Mouse (Mus musculus): Measurements from ENCODE around the gene Cdk14.

Gene Cdk14

DNA sequence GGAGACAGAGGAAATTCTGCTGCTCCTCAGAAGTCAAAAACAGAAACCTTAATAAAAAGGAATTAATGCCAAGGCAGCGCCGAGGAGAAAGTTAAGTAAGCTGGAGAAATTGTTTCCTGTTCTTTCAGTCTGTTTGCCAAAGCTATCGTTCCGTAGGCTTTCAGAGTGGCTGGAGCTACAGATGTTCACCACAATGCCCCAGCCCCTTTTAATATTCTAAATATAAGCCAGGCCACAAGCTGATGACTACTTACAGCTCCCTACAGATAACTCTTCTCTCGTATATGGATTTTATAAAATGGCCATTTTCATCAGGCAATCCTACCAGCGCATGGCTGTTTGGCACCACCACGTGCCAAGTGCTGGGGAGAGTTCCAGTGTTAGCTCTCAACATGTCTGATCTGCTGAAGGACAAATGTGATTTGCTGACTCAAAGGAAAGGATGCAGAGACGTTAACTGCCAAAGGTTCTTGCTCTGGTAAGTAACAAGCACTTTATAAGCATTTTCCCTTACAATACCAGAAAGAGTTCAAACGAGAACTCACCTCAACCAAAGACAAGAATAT, 106.8 kb downstream of the Cdk14 start:
- no peak for DNase-seq

DNA sequence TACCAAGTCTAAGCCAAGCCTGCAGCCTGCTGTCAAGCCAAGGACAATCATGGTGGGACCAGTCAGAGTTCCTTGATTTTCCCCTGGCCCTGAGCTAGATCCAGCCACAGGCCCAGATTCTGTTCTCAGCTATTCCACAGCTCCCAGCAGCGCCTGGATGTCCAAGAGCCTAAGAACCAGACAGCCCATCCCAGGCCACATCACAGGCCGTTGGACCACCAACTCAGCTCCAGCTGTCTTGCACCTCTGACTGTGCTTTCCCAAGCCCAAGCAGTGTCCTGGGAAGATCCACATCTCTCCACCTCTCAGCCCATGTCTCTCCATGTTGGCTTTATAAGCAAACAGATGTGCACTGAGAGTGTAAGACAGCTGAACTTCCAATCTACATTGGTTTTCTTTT, 114.8 kb downstream of the Cdk14 start:
- DNase-seq = no peak

DNA sequence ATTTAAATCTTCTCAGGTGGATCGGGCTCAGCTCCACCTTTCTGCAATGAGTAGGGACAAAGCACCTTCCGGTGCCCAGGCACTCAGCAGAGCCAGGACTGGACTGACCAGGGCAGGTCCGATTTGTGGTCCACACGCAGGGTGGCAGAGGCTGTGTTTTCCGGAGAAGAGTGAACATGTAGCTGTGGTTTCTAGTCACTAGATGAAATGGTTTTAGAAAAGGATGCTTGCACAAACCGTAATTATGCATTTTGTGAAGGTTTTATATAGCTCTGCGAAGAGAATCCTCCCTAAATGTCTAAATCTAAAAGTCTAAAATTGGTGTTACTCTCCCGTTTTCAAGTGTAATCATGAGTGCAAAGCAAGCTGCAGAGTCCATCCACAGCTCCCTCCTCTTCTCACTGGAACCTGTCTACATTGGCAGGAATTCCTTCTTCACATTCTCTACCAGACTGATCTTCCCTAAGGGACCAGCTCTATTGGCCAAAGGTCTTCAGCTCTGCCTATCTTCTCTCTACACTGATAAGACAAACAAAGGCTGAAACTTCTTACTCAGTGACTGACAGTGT, 116.9 kb downstream of the Cdk14 start:
- no peak for DNase-seq

DNA sequence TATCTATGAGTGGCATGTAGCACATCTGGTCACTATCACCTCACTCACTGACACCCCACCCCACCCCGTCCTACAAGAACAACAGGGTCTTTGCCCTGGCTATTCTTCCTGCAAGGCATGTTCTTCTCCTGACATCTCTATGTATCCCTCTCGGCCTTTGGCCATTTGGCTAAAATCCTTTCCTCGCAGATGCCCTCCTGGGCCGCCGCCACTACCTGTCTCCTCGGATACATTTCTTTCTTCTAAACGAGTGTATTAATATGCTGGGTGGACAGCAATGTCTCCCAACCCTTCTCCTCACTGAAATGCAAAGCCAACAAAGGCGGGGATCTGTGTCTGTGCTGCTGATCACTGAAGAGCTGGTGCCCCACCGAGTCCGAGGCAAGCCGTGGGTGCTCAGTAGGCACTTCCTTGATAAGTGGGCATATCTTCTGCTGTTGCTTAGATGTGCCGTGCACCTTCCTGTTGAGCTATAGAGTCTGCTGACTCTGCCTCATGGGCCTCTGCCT, 118.5 kb downstream of the Cdk14 start:
- no peak for DNase-seq

DNA sequence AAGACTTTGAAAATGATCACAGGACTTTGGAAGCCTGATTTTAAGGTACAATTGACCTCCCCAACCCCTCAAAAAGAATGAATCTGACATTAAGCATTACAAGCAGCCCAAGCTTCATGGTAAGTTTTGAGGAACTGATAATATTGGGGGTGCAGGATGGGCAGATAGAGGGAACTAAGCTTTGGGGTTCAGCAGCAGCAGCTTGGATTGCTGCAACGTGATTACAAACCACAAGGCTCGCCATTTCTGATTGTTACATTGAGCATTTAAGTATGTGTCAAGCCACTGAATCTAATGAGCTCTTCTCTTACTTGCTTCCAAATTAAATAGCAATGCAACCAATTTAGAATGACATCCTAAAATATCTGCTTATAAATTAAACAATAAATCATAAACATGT, 119.1 kb downstream of the Cdk14 start:
- DNase-seq = no peak

DNA sequence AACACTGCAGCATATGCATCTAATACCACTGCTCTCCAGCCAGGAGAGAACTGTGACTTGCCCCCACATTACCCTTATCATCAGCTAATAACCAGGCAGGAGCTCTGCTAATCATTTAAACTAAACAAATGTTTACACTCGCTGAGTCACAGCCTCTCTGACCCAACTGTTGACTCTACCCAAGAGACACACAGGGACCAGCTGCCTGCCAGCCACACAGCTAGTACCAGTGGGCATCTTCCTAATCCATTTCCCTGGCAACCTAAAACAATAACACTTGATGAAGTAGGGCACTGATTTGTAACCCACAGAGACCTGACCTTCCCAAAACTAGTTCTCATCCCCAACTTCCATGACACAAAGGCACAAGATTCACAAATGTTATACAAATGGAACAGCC, 119.8 kb downstream of the Cdk14 start:
- no peak for DNase-seq

DNA sequence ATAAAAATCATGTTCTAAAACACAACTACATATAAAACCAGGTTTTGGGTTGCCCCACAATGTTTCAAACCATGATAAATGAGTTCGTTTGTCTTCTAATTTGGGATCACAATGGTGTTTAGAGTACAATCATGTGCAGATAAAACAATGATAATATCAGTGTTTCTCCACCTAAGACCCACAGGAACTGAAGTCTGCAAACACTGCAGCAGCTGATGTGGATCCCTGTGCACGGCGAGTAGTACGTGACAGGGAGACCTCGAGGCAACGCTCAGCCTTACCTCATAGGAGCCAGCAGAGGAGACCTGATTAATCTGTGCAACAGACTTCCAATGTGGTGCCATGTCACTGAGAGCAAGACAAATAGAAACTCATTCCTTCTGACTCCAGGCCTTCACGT, 122.9 kb downstream of the Cdk14 start:
- peak; percentile 24 to 72 for DNase-seq

DNA sequence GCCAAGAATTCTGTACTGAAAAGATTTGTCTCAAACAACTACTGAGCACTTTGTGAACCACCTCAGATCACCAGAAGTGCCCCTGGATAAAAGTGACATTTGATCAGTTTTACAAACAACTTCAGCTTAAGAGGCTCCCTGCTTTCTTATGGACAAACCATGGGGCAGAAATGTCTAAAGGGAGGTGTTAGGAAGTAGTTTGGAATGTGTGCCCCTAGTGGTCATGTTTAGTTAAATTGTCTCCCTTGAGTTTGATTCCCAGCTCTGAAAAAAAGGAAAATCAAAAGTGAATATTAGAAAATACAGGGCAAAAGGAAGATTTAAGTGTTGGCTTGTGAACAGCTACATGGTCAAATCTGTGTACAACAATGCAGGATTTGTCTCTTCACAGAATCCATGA, 123.3 kb downstream of the Cdk14 start:
- DNase-seq = no peak

DNA sequence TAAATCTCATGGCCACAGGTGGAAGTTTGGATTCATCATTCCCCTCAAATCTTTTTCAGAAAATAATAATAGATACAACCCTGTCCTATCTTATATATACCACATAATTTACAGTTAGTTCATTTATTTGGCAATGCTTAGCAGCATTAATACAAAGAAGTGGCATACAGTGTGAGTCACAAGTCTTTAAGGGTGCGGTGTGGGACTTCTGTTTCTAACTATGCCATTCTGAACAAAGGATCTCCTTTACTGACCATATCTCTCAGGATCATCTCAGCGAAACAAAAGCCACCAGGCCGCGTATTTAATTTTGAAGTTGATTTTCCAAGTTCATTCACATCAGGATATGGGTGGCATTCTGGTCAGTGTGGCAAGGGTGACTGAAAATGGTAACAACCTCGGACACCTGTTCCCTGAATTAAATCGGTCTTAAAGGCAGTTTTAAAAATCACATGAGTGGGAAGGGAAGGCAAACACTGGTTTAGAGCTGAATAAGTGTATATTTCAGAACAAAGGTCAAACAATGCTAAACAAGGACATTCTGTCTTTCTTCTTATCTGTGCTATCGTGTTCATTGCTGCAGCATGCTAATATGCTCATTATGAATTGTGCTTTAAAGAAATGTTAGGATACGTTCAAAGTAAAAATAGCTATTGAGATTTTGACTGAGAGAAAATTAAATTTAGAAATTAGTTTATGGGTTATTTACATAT, 127.1 kb downstream of the Cdk14 start:
- no peak for DNase-seq

DNA sequence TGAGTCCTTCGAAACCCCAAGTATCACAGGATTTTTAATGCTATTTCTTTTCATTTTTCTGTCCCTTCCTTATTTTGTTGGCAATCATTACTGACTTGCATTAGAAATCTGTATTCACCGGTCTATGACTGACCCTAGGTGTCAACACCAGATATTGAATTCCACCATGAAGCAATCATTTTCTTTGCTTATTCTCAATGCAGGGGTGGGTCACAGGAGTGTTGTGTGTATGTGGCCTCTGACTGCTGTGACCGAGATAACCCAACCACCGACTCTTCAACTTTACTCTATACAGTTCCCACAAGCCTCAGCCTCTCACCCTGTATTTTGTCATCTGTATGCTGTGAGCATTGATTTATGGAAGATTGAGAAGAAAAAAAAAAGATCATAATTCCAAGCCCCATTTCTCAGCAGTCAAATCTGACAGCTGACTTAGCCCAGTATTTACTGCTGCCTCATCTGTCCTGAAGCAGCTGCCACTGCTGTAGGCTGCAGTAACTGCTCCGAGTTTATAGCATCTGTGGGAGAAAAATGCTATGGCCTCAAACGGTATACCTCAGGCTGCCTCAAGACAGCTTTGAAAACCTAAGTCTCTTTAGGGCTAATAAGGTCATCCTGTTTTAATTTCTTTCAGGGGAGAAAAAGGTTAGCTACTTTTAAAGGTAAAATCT, 128.7 kb downstream of the Cdk14 start:
- DNase-seq = no peak

DNA sequence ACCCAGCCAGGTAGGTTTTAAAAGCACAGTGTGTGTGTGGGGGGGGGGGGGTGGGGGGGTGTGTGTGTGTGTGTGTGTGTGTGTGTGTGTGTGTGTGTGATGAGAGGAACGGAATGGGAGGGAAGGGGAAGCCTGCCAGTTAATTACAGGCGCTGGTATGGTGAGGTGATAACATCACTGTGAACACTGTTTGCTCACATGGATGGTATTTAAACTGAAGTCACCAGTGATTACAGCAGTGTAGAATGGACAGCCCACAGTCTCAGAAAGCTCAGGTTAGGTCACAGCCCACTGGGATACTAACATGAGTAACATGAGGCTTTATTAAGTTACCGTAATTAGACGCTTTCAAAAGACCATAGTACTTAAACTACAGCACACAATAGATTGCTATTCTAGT, 129.4 kb downstream of the Cdk14 start:
- DNase-seq = no peak

DNA sequence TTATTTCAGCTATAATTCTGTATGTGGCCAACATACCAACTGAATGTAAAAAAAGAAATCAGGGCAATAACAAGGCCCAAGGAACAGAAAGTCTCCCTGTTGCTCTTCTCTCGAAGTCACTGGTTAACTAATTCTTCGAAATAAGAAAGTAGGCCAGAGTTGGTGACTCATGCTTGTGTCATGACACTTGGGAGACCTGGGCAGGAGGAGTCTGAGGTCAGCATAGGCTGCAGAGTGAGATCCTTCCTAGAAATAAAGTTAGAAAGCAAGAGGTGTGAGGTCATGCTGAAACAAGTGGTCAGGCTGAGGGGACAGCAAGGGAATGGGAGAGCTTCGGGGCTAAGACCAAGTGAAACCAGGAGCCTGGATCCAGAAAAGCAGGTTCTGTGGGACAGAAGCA, 134.2 kb downstream of the Cdk14 start:
- no peak for DNase-seq

DNA sequence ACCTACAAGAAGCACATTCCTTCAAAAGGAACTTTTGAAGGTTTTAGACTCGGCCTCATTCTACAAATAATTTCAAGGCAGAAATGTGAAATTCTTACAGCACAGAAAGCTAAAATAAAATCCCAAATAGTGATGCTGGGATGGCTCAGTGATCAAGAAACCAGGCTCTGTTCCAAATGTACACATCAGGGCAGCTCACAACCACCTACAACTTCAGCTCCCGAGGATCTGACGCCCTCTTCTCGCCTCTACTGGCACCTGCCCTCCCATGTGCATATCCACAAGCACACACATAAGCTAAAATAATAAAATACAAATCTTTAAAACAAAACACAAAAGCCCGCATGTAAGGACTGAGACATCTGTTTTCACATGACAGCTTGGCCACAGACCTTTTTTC, 135.6 kb downstream of the Cdk14 start:
- DNase-seq = no peak

DNA sequence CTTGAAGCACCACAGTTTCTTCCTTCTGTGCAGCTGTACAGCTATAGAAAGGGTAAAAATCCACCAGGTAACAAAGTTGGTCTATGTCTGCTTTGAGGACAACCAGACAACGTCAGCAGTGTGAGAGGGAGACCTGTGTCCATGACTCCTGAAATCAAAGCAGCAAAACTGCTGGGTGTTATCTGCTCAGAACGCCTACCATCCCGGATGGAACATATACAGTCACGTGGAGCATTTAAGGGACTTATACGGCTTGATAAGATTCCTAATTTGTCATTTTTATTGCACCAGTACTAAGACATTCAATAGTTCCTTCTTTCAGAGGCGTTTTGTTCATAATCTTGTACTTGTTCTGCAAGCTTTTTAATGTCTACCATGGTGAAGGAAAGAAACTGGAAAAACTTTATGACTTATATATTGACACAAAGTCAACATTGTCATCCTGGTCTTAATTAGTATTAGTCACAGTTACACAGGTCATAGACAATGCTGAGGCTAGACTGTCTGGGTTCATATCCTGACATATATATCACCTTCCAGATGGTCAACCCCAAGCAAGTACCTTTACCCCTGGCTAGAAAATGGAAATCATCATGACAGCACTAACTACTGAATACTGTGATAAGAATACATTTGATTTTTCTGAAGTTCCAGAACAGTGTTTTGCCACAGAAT, 136.2 kb downstream of the Cdk14 start:
- DNase-seq = no peak

DNA sequence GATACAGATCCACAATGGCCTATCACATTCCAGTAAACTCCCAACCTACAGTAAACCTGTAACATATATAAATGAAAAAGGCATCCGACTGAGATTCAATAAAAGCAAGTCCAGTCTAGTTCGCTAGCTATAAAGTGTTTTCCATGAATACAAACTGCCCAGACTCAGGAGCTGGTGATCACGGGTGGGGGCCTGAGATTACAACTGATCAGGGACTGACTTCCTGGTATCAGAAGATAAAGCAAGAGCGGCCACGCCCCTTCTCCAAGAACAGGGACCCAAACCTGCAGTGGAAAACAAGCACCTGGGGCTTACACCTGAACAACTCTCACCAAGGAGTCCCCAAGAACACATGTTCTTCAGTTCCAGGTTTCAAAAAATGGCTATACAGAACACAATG, 137.7 kb downstream of the Cdk14 start:
- DNase-seq = no peak

DNA sequence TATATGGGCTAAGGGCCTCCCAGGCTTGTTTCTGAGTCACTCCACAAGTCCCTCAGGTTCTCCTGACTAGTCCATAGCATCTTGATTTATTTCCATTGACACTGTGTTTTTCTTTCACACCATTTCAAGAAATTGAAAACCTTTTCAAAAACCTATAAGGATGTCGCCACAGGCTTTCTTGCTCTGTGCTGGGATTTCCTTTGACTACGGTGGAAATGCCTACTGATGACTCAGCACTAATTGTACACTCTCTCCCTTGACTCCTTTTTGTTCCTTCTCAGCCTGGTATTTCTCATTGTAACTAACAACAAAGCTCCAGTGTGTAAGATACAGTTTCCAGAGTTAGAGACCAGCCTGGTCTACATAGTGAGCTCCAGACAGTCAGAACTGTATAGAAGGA, 144.8 kb downstream of the Cdk14 start:
- DNase-seq = no peak

DNA sequence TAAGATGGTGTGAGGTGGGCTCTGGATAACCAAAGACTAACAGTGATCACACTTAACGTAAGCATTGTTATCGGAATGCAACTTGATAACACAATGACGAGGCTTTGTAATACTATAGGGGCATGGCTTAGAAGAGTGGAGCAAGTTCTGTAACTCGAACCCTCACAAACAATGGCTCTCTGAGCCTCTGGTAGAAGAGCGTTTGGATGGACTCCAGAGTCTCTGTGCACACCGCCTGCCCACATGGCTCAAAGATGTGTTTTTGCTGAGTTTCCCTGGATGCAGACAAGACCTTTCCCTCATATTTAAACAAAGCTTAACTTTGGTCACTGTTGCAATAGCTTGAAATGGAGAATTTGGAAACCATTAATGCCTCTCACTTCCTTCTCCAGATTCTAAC, 145.8 kb downstream of the Cdk14 start:
- DNase-seq = no peak

DNA sequence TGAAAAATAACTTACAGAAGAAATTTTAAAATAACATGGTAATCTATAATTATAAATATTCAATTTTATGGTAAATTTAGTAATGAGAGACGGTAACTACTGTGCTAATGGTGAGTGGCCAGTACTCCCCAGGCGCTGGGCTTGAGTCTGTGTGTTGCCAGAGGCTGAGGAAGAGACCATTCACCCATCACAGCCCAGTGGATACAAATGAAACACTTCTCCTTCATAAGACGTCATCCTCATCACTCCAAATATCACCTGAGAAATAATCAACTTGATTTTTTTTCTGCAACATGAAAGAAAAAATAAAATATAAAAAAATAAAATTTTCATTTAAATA, 153.4 kb downstream of the Cdk14 start:
- DNase-seq = no peak

DNA sequence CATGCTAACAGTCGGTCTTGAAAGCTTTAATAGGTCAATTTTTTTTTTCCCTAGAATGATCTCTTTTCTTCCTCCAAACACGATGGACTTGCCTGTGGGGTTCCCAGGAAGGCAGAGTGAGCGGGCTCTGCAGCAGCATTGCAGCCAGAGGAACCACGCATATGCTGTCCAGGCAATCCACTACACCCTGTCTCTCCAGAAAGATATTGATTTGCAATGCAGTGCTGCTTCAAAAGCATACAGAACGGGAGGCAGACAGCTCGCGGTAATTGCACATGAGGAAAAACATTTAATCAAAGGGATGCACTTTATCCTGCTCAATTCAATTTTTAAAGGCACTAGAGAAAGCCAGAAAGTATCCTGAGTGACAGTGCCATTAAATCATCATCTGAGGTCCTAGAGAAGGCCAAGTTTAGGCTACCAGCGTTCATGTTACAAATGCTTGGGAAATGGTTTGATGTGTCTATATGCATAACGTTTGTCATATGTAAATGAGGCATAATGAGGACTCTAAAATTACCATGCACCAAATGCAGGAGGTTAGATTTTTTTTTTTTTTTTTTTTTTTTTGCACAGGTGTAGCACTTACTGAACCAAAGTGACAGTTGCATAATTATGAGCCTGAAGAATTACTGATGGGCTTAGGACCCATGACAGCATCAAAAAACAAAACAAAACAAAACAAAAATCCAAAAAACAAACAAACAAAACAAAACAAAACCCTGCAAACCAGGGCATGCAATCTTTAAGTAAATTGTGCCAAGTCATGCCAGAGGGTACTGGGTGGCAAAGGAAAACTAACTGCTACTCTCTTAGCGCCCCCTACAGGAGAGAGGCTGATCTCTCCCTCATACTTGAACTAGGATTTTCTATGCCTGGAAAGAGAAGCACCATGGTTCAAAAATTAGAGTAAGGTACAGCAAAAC, 154.0 kb downstream of the Cdk14 start:
- DNase-seq = peak in 1 of 2 experiments; percentile 61

DNA sequence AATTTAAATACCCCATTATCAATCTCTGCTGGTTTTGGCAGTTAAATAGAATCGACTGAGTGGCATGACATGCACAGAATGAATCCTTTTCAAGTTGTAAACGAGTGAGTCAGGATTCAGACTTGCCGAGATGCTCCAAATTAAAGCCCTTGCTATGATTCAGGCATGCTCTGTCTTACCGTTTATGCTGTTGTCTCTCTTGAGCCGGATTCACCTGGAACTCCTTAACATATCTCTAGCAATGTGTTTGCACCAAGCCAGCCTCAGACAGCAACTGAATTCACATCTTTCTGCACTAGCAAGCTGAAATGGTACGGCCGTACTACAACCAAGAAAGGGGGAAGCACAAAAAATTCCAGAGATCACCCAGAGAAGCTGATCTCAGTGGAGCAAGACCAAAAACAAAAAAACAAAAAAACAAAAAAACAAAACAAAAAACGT, 154.7 kb downstream of the Cdk14 start:
- no peak for DNase-seq

DNA sequence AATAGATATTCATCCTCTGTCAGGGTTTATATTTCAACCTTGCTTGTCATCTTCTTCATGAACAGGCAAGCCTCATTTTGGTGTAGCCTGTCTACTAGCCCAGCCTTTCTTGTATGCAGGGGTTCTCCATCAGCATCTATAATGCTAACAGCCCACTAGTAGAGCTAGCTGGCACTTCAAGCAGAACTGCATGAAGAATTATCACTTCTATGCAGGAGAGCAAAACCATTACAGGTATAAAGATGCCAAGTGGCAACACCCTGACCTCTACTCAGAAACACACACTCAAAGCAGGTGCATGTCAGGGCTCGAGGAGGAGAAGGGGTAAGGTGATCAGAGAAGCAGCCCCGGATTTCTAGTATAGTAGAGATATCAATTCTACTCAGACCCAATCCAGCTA, 155.4 kb downstream of the Cdk14 start:
- DNase-seq = no peak

DNA sequence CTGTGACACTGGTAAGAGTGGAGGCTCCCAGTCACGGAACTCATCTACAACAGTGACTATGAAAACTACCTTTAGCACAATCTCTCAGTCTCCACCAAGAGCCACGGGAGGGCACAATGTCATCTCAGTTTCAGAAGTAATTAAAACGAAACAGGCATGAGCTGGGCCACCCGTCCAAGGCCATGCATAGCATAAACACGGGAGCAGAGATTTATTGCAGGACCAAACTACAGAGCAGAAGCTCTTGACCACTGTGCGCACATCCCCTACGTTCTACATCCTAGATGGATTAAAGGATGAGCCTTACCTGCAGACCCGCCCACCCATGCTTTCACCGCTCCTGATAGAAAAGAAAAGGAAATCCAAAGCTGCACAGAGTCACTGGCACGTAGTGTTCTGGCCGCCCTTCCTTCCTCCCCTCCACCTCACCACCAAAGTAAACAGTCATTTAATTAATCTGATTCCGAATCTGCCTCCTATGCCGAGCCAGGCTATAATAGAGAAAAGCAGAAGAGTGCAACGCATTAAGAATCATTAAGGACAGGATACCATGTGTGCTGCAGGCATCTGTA, 158.3 kb downstream of the Cdk14 start:
- peak; percentile 19 to 31 for DNase-seq
